12 mouse cellular contexts compared by ENCODE assay signal in genomic region chr5:52220013-52220804, GRCm38 (mm10). TPM values are rescaled to one million over a fixed set of nuclear protein-coding genes. Genes with fewer than 3 reads are reported as not detected.
DNase-seq lines count a peak whose midpoint lies in the region; ATAC-seq and TF ChIP-seq lines count a peak whose summit lies in the region.
"Had no signal": no experiment of that assay in that cellular context is flagged by ENCODE, and none has a peak within 500 bp of the region (broad histone marks: within the 10 kb centered on the region; RNA-seq: fewer than 3 reads in every experiment).

No protein-coding gene starts in this region.

- H3K4me2 ChIP-seq in hindbrain, postnatal 0 days (ENCODE audit: low read depth, low read length) = no peak overlapping the region
- no peak overlapping the region for H3K4me2 ChIP-seq in hindbrain, embryonic 16.5 days (ENCODE audit: low read length)
- H3K4me2 ChIP-seq: forebrain, embryonic 12.5 days had no signal

- H3K27ac ChIP-seq in hindbrain, postnatal 0 days = no peak overlapping the region
- H3K27ac ChIP-seq in hindbrain, embryonic 16.5 days (ENCODE audit: low read depth, low read length) = no peak overlapping the region
- H3K27ac ChIP-seq: forebrain, embryonic 12.5 days had no signal

- DNase-seq in hindbrain, postnatal 0 days (ENCODE audit: low spot score) = peak; percentile 17
- peak; percentile 84 for DNase-seq in adrenal gland, adult 2 months
- peak; percentile 57 for DNase-seq in brain, adult 2 months (ENCODE audit: low read depth, low spot score)
- DNase-seq in heart, postnatal 10 days = peak; percentile 20 to 31
- DNase-seq in kidney, postnatal 36 days = no peak
- DNase-seq: cerebellum, adult 2 months; gastrocnemius, postnatal 14 days; lung, adult 2 months had no signal

- H3K9ac ChIP-seq in hindbrain, postnatal 0 days (replicated peaks; ENCODE audit: low read length) = no peak overlapping the region
- H3K9ac ChIP-seq in hindbrain, embryonic 16.5 days (ENCODE audit: low read depth, low read length) = no peak overlapping the region
- H3K9ac ChIP-seq: forebrain, embryonic 12.5 days had no signal

- no peak overlapping the region for H3K4me3 ChIP-seq in hindbrain, postnatal 0 days (ENCODE audit: low read length)
- H3K4me3 ChIP-seq in hindbrain, embryonic 16.5 days (ENCODE audit: low read length) = no peak overlapping the region
- H3K4me3 ChIP-seq: forebrain, embryonic 12.5 days; megakaryocyte, embryonic 14.5 days had no signal

- H3K9me3 ChIP-seq in hindbrain, postnatal 0 days (ENCODE audit: low read length) = no peaks in the 10 kb centered on the region
- no peaks in the 10 kb centered on the region for H3K9me3 ChIP-seq in hindbrain, embryonic 16.5 days (ENCODE audit: control insufficient read depth, low read length)
- H3K9me3 ChIP-seq: forebrain, embryonic 12.5 days; megakaryocyte, embryonic 14.5 days had no signal

- no peak for TF ChIP-seq CTCF in hindbrain, postnatal 0 days (IDR thresholded peaks at IDR 0.05; ENCODE audit: low read depth)

- H3K4me1 ChIP-seq in hindbrain, postnatal 0 days (ENCODE audit: insufficient read depth, low read length) = peaks cover 8% of the 10 kb centered on the region
- peaks cover 9% of the 10 kb centered on the region for H3K4me1 ChIP-seq in hindbrain, embryonic 16.5 days (ENCODE audit: control insufficient read depth, insufficient read depth, low read depth, low read length)

- intact Hi-C loops in heart, postnatal 10 days (cut with DNase I) = no loop called here

- H3K36me3 ChIP-seq in hindbrain, postnatal 0 days (ENCODE audit: insufficient read depth, low read length) = no peaks in the 10 kb centered on the region
- H3K36me3 ChIP-seq in hindbrain, embryonic 16.5 days (ENCODE audit: control insufficient read depth, insufficient read depth, low read length) = no peaks in the 10 kb centered on the region
- H3K36me3 ChIP-seq: forebrain, embryonic 12.5 days had no signal

- WGBS in hindbrain, postnatal 0 days = 76% methylated on average over 14 of the region's 14 CpGs
- 66% methylated on average over 14 of the region's 14 CpGs for WGBS in hindbrain, embryonic 16.5 days

- H3K27me3 ChIP-seq in hindbrain, postnatal 0 days (ENCODE audit: insufficient read depth, low read length) = no peaks in the 10 kb centered on the region
- no peaks in the 10 kb centered on the region for H3K27me3 ChIP-seq in hindbrain, embryonic 16.5 days (replicated peaks; ENCODE audit: control insufficient read depth, insufficient read depth, low read length)

- ATAC-seq in hindbrain, postnatal 0 days = no peak
- ATAC-seq in hindbrain, embryonic 16.5 days = no peak
- no peak for ATAC-seq in erythroblast, adult 5-6 weeks (replicated peaks; ENCODE audit: low FRiP score, poor library complexity, severe bottlenecking)

RNA-seq across cellular contexts. Expression of gene Dhx15, which starts 29.9 kb away (rescaled TPM):
- 82.3 and 92.3 TPM in 2 replicates for total RNA-seq in hindbrain, postnatal 0 days (2014; rRNA removed)
- 70.6 and 72.7 TPM in 2 replicates for polyA plus RNA-seq in hindbrain, postnatal 0 days (2015; fragmentation: Nextera tagmentation; extraction: Ambion mirVana)
- 97.6 and 112 TPM in 2 replicates for polyA plus RNA-seq in hindbrain, embryonic 16.5 days (2015; fragmentation: Nextera tagmentation; extraction: Ambion mirVana)
- 100 to 1,000 TPM; 106 to 118 TPM for total RNA-seq in adrenal gland, adult 2 months (2021)
- 9.5 and 15.1 TPM in 2 replicates for polyA plus RNA-seq in adrenal gland, adult 2 months (2012; rRNA removed)
- 10 to 100 TPM; 74.0 to 76.7 TPM for total RNA-seq in heart, postnatal 10 days (2021)
- 88.2 and 89.4 TPM in 2 replicates for total RNA-seq in erythroblast, adult 5-6 weeks (2015; ENCODE audit: low replicate concordance)
- total RNA-seq in erythroblast, adult 5-6 weeks (2017; ENCODE audit: low replicate concordance) = 104 and 120 TPM in 2 replicates

Comparison
In these comparisons a context has a peak if more than half of its experiments do, and no peak if none do; other contexts are left out.
1. DNase-seq: peak in hindbrain, postnatal 0 days (single experiment), adrenal gland, adult 2 months (single experiment), brain, adult 2 months (single experiment) and heart, postnatal 10 days (2 of 2); none in kidney, postnatal 36 days (0 of 2).